Mouse (Mus musculus) small intestine, adult 2 months (tissue): ENCODE measurements around the gene Prmt1.

Experiments used
- CTCF ChIP-seq: fragments of 200-500 bp; IDR thresholded peaks from 2 replicates; pipeline ENCODE4 v1.5.1; 2012; ENCODE audit warnings: low read depth, mild to moderate bottlenecking, control low read depth, inconsistent platforms, low read length, moderate library complexity, mixed read lengths; ENCODE audit not compliant: insufficient replicate concordance, insufficient read length; ENCODE audit errors: extremely low read depth
- POLR2A ChIP-seq: fragments of 200-500 bp; IDR thresholded peaks from 2 replicates; pipeline ENCODE4 v1.6.1; 2012; ENCODE audit warnings: low read depth, mild to moderate bottlenecking, control low read depth, inconsistent platforms, low read length, moderate library complexity

- no peak for TF ChIP-seq CTCF
- no peak for TF ChIP-seq POLR2A
Measured at GRCm38 (mm10) chr7:44958208-44958607, 28.2 kb downstream of the Prmt1 start.
